Mouse (Mus musculus): ENCODE data around the gene Gnai3. TPM values are rescaled to one million over a fixed set of nuclear protein-coding genes. Genes with fewer than 3 reads are reported as not detected.

Gene Gnai3
- polyA plus RNA-seq, 1 experiment: 14.8 TPM

- peak; percentile 99 for TF ChIP-seq CTCF (IDR thresholded peaks at IDR 0.05; ENCODE audit: extremely low read depth, insufficient read length, insufficient replicate concordance, low read depth, low read length)
- peak; percentile 24; the same call in 1 of the 2 replicates for TF ChIP-seq POLR2A (IDR thresholded peaks at IDR 0.05; ENCODE audit: low read depth, low read length)
- Histone ChIP-seq H3K36me3 (ENCODE audit: control insufficient read depth, insufficient read depth, low read length) (peaks cover 15% of the 10 kb centered on the region), H3K27ac (ENCODE audit: insufficient read depth, low read depth, low read length) (peak overlapping the region; percentile 97), H3K27me3 (ENCODE audit: control insufficient read depth, insufficient read depth, low read length) (no peaks in the 10 kb centered on the region), H3K4me3 (ENCODE audit: low read depth, low read length) (no peak overlapping the region), H3K4me1 (ENCODE audit: control insufficient read depth, insufficient read depth, insufficient read length, low read length) (peaks cover 18% of the 10 kb centered on the region)
- WGBS: 36% methylated on average over 10 of the region's 10 CpGs
Measured at GRCm38 (mm10) chr3:108070295-108071293, 75.4 kb downstream of the Gnai3 start.

DNA sequence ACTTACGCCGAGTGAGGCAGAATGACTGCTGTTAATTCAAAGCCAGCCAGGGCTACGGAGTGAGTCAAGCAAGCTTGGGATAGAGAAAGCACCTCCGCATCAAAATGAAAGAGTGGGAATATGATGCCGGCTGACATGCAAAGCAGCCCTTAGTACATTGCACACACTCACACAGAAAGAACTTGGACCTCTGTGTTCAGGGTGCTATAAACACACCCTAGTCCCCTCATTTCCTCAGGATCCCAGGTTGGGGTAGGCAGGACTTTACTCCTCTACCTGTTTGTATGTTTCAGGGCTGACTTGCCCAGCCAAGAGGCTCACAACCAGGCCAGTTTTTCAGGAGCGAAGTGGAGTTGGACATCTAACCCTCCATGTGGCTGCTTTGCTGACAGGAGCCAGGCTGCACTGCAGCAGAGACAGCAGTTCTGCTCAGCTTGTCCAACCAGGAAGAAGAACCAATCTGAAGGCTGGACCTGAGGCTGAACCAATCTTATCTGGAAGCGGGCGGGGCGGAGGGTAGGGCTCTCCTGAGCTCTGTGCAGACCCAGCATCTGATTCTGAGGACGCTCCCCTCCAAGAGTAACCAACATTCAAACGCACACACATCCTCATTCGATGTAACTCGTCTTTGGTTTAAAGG lies 76.6 kb downstream of the Gnai3 start:
- TF ChIP-seq POLR2A (IDR thresholded peaks at IDR 0.05; ENCODE audit: low read depth, low read length): peak; percentile 75; the same call in 1 of the 2 replicates
- no peak for TF ChIP-seq CTCF (IDR thresholded peaks at IDR 0.05; ENCODE audit: extremely low read depth, insufficient read length, insufficient replicate concordance, low read depth, low read length)
- Histone ChIP-seq H3K4me1 (ENCODE audit: control insufficient read depth, insufficient read depth, insufficient read length, low read length) (peaks cover 25% of the 10 kb centered on the region), H3K27ac (ENCODE audit: insufficient read depth, low read depth, low read length) (peak overlapping the region; percentile 97), H3K4me3 (ENCODE audit: low read depth, low read length) (peak overlapping the region; percentile 40), H3K27me3 (ENCODE audit: control insufficient read depth, insufficient read depth, low read length) (no peaks in the 10 kb centered on the region), H3K36me3 (ENCODE audit: control insufficient read depth, insufficient read depth, low read length) (peaks cover 3% of the 10 kb centered on the region)
- WGBS: 19% methylated on average over 13 of the region's 13 CpGs

DNA sequence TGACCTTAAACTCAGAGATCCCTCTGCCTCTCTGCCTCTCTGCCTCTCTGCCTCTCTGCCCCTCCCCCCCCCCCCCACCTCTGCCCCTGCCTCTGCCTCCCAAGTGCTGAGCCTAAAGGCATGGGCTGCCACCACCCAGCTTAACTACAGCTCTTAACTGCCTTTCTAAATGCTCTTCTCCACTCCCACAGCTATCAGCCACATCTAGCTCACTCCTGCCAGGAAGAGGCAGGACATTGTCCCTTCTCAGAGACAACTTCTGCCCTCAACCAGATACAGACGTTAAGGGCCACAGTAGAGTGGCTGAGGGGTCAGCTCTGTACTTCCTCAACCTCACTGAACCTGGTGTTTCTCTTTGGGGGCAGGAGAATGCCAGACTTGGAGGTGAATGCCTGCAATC lies 77.1 kb downstream of the Gnai3 start:
- H3K4me3 ChIP-seq (ENCODE audit: low read depth, low read length): peak overlapping the region; percentile 40
- WGBS: 6% methylated on average over 1 of the region's 1 CpGs

DNA sequence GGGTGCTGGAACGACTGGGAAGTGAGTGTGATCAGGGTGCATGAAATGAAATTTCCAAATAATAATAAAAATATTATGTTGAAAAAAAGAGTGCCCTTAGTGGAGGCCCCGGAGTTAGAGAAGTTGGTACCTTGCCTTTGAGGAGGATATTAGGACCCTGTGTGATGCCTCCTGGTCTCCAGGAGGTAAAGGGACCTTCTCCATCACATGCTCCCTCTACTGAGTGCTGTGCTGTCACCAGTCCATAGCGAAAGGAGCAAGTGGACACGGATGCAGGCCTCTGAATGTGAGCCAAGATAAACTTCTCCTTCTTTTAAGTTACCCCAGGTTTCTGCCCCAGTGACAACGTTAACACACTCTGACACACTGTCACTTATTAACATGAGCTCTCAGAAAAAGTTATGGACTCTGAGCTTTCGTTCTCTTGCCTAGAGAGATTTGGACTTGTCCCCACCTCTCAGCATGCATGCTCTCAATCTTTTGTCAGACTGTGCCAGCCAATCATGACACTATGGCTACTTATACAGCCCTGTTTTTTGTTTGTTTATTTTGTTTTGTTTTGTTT lies 78.5 kb downstream of the Gnai3 start:
- Histone ChIP-seq H3K4me3 (ENCODE audit: low read depth, low read length) (no peak overlapping the region), H3K36me3 (ENCODE audit: control insufficient read depth, insufficient read depth, low read length) (no peaks in the 10 kb centered on the region; the same call in 1 of the 2 replicates), H3K4me1 (ENCODE audit: control insufficient read depth, insufficient read depth, insufficient read length, low read length) (peaks cover 25% of the 10 kb centered on the region), H3K27me3 (ENCODE audit: control insufficient read depth, insufficient read depth, low read length) (no peaks in the 10 kb centered on the region), H3K27ac (ENCODE audit: insufficient read depth, low read depth, low read length) (peak overlapping the region; percentile 89)
- 21% methylated on average over 6 of the region's 6 CpGs for WGBS
- TF ChIP-seq CTCF (IDR thresholded peaks at IDR 0.05; ENCODE audit: extremely low read depth, insufficient read length, insufficient replicate concordance, low read depth, low read length): no peak
- no peak for TF ChIP-seq POLR2A (IDR thresholded peaks at IDR 0.05; ENCODE audit: low read depth, low read length)

More for the DNA sequence above, 77.1 kb downstream of the Gnai3 start:
- H3K4me1 ChIP-seq (ENCODE audit: control insufficient read depth, insufficient read depth, insufficient read length, low read length): peaks cover 25% of the 10 kb centered on the region
- H3K27ac ChIP-seq (ENCODE audit: insufficient read depth, low read depth, low read length): peak overlapping the region; percentile 97
- no peak for TF ChIP-seq CTCF (IDR thresholded peaks at IDR 0.05; ENCODE audit: extremely low read depth, insufficient read length, insufficient replicate concordance, low read depth, low read length)
- TF ChIP-seq POLR2A (IDR thresholded peaks at IDR 0.05; ENCODE audit: low read depth, low read length): no peak
- H3K27me3 ChIP-seq (ENCODE audit: control insufficient read depth, insufficient read depth, low read length): no peaks in the 10 kb centered on the region
- no peaks in the 10 kb centered on the region; the same call in 1 of the 2 replicates for H3K36me3 ChIP-seq (ENCODE audit: control insufficient read depth, insufficient read depth, low read length)

DNA sequence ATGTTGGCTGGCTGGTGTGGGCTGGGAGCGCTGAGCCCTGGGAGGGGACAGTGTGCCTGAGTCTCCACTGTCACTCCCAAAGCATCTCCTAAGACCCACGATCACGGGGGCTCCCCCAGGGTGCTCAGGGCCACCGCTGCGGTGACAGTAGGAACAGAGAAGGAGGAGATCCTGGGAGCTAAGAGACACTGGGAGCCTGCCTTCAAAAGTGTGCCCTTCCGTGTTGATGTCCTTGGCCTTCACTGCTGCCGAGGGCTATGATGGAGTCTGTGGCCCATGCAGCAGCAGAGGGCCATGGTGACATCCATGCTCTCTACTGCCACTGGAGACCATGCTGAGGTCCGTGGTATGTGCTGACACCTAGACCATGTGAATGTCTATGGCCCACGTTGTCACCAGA lies 80.4 kb downstream of the Gnai3 start:
- Histone ChIP-seq H3K4me3 (ENCODE audit: low read depth, low read length) (no peak overlapping the region), H3K36me3 (ENCODE audit: control insufficient read depth, insufficient read depth, low read length) (no peaks in the 10 kb centered on the region), H3K27me3 (ENCODE audit: control insufficient read depth, insufficient read depth, low read length) (no peaks in the 10 kb centered on the region), H3K27ac (ENCODE audit: insufficient read depth, low read depth, low read length) (no peak overlapping the region), H3K4me1 (ENCODE audit: control insufficient read depth, insufficient read depth, insufficient read length, low read length) (peaks cover 21% of the 10 kb centered on the region)
- TF ChIP-seq POLR2A (IDR thresholded peaks at IDR 0.05; ENCODE audit: low read depth, low read length): no peak
- no peak for TF ChIP-seq CTCF (IDR thresholded peaks at IDR 0.05; ENCODE audit: extremely low read depth, insufficient read length, insufficient replicate concordance, low read depth, low read length)
- WGBS: 63% methylated on average over 9 of the region's 9 CpGs

DNA sequence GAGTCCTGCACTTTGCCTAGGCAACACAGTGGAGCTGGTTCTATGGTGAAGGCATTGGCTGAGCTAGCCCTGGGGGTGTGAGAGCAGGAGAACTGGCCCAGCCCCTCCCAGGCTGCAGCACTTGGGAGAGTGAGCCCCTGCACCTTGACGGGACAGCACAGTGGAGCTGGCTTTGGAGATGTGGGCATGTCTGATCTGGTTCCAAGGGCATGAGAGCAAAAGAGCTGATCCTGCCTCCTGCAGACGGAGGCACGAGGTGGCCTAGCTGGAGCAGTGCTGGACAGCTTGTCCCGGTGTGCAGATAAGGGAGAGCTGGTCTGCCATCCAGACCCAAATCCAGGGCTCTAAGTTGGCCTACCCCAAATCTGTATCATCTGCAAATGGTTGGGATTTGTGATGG lies 81.3 kb downstream of the Gnai3 start:
- peaks cover 17% of the 10 kb centered on the region for H3K4me1 ChIP-seq (ENCODE audit: control insufficient read depth, insufficient read depth, insufficient read length, low read length)
- no peaks in the 10 kb centered on the region for H3K27me3 ChIP-seq (ENCODE audit: control insufficient read depth, insufficient read depth, low read length)
- no peak overlapping the region for H3K27ac ChIP-seq (ENCODE audit: insufficient read depth, low read depth, low read length)
- WGBS: 78% methylated on average over 4 of the region's 4 CpGs
- H3K4me3 ChIP-seq (ENCODE audit: low read depth, low read length): no peak overlapping the region
- no peaks in the 10 kb centered on the region for H3K36me3 ChIP-seq (ENCODE audit: control insufficient read depth, insufficient read depth, low read length)
- no peak for TF ChIP-seq CTCF (IDR thresholded peaks at IDR 0.05; ENCODE audit: extremely low read depth, insufficient read length, insufficient replicate concordance, low read depth, low read length)
- TF ChIP-seq POLR2A (IDR thresholded peaks at IDR 0.05; ENCODE audit: low read depth, low read length): no peak
